Mouse (Mus musculus) right cerebral cortex, adult 18-20 months (tissue): ENCODE measurements around the gene Cyp11a1.
A peak's percentile ranks its signal among the peaks of the same experiment; 100 is the strongest.

ENCODE experiments used
- DNase-seq: peaks from one replicate; pipeline ENCODE4 v3.0.0; 2022; ENCODE audit warnings: mixed read lengths

Gene Cyp11a1

DNA sequence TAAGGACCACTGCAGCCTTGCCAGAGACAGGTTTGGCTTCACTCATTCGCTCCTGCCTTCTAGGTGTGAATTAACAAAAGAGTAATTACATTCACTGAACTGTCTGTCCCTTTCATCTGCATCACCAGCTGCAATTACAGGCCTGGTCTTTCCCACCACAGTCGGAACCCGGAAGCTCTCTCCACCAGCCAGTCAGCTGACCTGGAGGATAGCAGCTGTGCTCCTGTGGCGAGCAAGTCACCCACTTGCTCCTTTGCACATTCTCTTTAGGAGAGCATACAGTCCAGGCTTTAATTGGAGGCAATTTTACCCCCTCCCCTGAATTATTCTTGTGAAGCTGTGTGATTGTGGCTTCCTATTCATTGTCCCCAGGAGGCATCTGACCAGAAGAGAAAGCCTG lies 39.4 kb downstream of the Cyp11a1 start:
- no peak for DNase-seq

DNA sequence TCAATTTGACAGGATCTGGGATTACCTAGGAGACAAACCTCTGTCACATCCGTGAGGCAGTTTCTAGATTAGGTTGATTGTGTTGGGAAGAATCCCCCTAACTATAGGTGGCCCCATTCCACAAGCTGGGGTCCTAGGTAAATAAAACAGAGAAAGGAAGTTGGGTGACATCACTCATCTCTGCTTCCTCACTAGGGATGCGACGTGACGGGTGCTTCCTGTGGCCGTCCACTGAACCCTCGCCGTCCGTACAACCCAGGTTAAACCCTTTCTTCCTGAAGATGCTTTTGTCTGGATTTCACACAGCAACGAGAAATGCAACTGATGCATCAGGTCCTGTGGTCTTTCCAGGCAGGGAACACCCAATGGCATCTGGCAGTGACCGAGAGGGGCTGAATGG lies 40.9 kb downstream of the Cyp11a1 start:
- no peak for DNase-seq

DNA sequence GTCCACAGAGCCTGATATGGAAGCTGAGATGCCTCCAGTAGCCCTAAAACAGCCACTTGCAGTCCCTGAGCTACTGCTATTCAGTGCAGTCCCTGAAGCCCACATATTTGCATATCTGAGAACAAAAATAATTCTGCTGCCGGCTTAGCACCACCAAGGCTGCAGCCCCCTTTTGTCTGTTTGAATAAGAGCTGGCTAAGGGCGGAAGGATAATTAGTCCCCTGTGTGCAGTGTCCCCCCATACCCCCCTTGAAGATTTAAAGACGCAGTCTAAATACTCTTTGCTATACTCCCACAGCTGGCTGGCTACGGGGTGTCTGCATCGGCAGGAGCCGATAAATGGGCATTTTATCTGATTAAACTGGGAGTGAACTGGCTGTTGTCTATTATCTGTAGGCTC lies 42.4 kb downstream of the Cyp11a1 start:
- DNase-seq, result no peak

DNA sequence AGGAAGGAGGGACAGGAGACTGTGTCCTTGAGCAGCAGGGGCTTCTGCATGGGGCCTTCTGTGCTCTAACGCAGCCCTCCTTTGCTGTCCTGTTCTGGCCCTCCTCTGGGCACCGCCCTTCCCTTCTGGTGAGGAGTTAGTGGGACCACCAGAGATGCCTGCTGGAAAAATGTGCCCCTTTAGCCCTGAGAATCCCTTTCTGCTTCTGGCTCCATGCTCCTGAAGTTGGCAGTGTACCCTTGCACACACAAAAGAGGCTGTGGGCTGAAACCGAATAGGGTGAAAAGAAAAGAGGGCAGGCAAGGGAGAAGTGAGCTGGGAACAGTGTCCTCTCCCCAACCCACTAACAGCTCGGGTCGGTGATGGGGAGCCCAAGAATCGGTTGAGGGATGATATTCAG lies 43.0 kb downstream of the Cyp11a1 start:
- peak; percentile 23 for DNase-seq

DNA sequence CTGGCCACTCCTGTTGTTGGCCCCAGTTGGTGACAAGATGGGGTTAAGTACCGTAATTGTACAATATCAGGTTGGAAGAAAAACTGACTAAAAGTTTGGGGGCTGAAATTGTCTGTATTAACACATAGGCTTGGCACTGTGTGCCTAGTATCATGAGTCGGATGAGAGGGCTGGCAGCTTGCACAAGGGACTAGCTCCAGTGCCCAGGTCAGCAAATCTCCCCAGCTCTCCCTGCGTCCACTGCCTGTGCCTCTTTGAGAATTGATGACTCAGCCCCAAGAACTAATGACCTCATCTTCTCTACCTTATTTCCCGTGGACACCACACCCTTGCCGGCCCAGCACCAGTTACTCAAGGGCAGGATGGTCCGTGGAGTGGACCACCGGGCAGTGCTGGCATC lies 43.6 kb downstream of the Cyp11a1 start:
- DNase-seq, result no peak

DNA sequence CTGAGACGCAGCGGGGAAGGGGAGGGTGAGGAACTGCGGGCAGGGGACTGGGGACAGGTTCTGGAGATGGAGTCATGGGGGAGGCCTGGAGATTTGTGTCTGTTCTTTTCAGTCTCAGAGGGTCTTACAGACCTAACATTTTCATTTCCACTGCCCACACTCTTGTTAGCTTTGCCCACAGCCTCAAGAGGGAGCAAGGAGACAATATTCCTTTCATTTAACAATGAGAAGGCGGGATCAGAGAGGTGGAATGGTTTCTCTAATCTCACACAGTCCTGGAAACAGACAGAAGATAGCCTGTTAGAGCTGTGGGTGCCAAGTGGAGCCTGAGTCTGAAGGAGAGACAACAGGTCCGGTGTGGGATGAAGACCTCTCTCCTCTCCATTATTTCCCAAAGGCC lies 45.7 kb downstream of the Cyp11a1 start:
- no peak for DNase-seq

DNA sequence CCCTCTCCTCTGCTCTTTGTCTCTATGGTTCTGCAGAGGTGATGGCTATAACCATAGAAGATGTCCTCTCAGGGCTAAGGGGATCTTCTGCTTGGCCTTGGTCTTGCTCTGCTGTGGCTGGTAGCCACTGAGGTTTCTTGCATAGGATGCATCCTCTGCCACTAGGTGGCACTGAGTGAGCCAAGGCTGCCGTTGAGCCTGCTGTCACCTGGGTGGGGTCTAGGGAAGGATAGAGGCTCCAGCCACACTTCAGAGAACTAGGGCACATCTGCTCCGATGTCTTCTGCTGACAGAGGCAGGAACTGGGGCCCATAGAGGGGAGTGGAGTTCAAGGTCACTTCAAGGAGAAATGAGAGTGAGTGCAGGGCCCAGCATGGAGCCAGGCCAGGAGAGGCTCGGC lies 46.9 kb downstream of the Cyp11a1 start:
- peak; percentile 73 for DNase-seq

DNA sequence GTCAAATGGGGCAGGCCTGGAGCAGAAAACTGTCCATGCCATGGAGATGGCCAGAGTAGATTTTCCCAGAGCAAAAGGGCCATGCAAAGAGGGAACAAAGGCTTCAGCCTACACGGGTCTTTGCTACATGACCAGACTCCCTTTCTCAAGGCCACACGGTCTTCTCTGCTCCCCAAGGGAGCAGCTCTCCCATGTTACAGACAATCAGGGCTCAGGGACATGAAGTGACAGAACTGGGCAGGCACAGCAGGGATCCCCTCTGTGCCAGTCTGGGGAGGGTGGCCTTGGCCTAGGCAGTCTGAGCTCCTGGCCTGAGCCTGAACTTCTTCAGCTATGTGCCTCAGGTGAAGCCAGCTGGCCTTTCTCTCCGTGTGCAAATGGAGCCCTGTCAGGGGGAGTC lies 47.3 kb downstream of the Cyp11a1 start:
- no peak for DNase-seq

DNA sequence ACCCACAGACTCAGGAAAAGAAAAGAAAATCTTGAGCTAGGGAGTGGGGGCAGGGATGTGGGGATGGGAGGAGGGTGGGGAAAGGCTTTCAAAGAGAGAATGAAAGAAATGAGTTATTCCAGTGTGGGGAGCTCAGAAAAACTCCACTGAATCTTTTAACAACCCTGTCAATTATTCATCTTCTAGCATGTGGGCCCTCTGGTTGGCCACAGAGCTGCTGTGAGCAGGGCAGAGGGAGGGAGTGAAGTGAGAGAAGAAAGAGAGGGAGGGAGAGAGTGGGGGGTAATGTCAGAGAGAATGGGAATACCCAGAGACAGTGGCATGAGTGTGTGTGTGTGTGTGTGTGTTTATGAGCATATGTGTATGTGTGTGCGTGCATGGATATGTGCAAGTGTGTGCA lies 47.8 kb downstream of the Cyp11a1 start:
- DNase-seq, result no peak

DNA sequence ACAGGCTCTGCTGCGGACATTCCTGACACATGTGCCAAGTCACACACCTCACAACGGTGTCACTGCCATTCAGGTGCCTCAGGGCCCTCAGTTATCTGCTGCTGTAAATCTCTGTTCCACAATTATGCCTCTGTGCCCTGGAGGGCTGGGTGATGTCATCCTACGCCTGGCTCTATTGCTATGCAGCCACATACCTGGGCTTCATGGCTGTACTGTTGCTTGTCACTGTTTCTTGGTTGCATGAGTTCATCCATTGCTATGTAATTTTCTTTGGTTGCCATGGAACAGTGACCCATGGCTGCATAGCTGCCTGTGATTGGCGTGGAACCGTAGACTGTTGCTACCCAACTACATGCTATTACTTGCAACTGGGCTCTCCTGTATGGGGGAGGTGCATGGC lies 49.5 kb downstream of the Cyp11a1 start:
- DNase-seq, result no peak

DNA sequence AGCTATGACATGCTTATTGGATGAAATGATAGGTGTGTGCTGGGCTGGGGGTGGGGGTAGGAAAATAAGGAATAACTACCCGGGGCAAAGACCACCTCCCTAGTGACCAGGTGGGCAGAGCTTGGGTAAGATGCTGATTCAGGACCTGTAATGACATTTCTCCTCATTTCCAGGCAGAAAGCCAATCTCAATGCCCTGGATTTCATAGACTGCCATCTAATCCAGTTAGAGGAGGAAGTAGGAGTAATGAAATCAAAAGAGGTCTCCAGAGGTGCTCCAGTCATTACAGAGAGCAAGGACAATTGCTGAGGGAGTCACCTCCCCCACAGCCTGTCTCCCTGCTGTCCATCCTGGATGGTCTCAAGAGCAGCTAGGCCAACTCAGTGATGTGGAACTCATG lies 53.7 kb downstream of the Cyp11a1 start:
- no peak for DNase-seq

DNA sequence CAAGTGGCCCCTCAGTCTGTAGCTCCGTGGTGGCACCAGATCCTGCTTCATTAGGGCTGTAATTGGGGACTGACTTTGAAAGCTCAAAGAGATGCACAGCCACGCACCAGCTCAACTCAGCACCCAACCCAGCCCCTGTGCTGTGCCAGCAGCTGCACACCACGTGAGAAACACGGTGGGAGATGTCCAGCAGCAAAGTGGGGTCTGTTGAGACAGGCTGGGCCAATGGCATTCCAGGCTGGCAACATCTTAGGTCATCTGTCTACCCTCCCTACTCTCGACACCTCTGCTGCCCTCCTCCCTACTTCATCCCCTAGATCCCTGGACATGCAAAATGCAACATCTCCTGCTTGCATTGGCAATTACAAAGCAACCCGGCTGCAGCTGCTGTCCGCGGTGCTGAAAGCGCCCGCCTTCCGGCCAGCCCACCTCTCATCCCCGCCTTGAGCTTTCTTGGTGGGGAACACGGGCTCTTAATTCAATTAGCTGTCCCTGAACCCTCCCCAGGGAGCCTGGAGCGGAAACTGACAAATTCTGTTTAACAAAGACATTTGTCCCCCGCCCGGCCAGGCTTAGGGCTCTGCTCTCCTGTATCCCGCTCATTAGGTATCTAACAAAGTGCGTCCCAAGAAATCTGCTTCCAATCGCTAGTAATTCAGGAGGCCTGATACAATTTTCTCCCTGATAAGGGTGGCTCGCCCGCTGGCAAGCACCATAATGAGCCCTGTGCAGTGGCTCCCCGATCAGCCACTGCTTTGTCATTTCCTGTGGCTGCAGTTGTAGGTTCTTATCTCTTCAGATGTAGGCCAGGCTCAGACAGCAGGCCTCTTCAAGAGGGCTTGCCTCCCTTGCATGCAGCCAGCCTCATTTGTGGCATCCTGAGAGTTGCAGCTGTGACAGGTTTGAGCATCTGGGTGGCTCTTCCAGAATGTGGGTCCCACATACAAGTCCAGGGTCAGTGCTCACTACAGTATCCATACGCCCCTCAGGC lies 54.8 kb downstream of the Cyp11a1 start:
- no peak for DNase-seq

DNA sequence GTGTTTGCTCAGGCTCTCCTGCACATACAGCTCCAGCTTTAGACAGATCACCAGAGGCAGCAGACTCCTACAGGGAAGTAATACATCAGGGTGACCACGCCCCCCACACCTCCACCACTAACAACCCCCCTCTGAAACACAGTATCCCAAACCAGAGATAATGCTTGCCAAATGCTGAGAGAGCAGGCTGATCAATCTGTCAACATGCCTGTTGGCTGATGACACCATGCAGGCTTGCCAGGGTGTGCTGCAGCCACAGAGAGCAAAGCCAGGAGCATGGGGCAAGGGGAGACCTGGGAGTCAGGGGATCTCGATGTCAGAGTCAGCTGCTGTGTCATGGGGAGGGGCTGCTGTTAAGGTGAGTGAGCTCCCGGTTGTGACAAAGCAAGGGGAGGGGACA lies 57.3 kb downstream of the Cyp11a1 start, which contains the start of gene Stra6:
Gene Stra6 (plus strand): TSS at position 258 of the 400 bp plus-strand sequence.
- no peak for DNase-seq

DNA sequence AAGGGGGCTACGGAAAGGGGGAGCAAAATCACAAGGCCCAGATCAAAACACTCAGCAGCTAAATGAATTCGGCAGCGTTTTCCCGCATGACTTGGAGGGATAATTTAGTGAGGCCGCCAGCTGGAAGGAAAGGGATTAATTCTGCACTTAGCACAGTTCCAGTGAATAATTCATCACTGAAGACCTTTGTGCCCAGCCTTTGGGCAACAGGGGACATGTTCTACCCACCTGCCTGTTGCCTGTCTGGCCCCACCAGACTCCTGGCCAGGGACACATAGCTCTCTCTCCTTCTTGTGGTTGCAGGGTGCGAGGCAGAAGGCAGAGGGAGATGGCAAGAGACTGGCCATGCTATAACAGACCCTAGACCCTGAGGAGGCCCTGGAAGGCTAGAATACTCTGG lies 59.3 kb downstream of the Cyp11a1 start:
- no peak for DNase-seq

DNA sequence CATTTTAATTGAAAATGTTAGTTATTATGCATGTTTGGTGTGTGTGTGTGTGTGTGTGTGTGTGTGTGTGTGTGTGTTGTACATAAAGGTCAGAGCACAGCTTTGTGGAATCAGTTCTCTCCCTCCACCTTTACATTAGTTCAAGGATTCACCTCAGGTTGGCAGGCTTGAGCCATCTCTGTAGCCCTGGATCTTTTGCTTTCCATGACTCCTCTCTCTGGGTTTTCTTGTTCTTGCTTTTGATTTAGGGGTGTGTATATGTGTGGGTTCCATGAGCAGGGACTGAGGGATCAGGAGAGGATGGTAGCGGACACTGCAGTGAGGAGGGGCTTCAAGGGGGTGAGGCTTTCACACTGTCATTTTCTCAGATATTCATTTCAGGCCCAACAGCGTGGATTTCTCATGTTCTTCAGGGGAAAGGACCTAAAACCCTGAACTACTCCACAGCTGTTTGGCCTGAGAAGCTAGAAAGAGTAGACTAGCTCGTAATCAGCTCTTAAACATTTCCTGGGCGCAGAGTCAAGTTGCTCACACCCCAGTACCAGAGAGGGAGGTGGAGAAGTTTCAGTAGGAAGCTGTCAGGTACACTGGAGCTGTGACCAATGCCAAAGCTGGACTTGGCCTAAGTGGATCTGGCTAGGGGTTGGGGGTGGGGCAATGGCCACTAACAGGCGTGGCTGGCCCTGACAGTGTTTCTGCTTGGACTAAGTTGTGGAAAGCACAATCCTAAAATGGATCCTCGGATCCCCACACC lies 59.9 kb downstream of the Cyp11a1 start:
- peak; percentile 43 for DNase-seq

DNA sequence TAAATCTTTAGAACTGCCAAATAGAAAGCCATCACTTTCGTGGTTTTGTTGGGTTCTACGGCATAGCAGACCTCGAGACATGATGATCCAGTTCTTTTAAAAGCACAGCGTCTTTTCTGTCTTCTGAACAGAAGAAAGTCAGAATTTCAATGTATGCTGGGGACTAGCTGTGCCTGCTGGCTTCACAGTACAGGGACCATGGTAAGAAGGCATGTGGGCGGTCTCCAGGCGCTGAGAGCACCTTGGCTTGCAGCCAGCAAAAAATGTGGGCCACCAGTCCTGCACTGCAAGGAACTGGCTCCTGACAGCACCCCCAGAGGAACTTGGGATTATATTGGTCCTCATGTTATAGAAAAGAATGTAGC lies 60.5 kb downstream of the Cyp11a1 start:
- peak; percentile 92 for DNase-seq

DNA sequence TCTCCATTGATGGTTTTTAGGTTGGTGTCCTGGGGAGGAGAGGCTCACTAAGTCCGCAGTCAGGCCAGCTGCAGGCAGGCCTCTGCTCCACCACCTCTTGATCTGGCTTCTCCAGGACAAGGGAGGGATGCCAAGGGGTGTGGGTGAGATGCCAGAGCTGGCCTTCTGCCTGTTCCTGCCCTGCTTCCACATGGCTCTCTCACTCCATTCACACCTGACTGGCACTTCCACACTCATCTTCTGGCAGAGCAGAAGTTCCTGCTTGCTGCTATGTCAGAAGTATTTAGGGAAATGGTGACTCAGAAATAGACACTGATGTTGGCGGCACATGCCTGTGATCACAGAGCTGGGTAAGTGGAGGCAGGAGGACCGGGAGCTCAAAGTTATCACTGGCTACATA lies 61.3 kb downstream of the Cyp11a1 start:
- DNase-seq, result peak; percentile 74

DNA sequence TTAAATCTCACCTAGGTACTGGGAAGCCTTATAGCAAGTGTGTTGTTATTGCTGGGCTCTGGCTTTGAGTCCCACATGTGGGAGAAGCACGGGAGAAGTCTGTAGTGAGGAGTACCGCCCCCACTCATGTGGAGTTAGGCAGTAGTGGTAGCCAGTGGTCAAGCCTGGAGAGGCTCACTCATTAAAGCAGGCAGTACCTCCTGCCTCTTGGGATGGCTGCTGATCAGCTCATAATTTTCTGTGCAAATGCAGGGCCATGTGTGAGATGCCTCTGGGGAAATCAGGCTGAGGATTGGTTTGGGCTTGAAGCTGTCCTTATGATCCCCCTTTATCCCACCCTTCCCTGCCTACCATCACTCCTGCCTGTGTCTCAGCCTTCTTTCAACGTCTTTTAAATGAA lies 68.3 kb downstream of the Cyp11a1 start:
- DNase-seq, result no peak
